Mouse (Mus musculus): ENCODE data around the gene Pex16. TPM values are rescaled to one million over a fixed set of nuclear protein-coding genes. Genes with fewer than 3 reads are reported as not detected.
"Not testable (repeated sequence)": the region's sequence is repeated elsewhere in the genome, so short reads cannot be mapped to it uniquely, and the experiment has no call there.

Gene Pex16
- polyA plus RNA-seq, 1 experiment from 2014 or later, result 29.5 TPM

DNA sequence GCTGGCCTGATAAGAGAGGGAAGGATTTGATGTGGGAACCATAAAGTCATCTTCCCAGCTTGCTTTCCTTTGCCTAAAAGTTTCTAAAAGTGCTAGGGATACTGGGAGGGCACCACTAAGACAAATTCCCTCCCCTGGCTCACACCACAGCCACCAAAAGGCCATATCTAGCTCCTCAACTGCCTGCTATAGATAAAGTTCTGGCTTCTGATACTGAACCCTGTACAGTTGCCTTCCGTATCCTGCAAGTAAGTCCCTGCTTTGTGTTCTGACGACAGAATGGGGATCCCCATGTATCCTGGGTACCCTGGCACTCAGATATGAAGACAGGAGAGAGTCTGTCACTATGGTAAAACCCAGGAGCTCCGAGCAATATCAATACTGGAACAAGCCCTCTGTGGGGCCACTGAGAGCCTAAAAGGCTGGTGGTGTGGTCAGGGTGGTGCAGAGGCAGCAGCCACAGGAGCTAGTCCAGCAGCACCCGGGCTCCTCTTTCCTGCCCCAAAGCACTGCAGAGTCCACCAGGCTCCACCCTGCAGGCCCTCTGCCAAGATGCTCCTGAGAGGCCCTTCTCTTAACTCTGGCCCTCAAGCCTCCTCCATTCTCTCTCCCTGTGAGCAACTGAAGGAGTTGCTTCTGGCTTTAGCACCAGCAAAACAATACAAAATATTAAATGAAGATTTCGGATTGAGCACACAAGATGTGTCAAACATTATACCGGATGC lies 15.9 kb downstream of the Pex16 start:
- H3K4me2 ChIP-seq, result 0 out of 2 replicates have a peak overlapping the region, but pooled peaks have one; percentile 88
- H3K4me1 ChIP-seq, result peaks cover 56% of the 10 kb centered on the region
- H3K4me3 ChIP-seq (replicated peaks), result no peak overlapping the region
- H3K9me3 ChIP-seq (replicated peaks), result no peaks in the 10 kb centered on the region
- no peaks in the 10 kb centered on the region for H3K27me3 ChIP-seq
- no peak overlapping the region for H3K9ac ChIP-seq
- no peak for ATAC-seq (replicated peaks; ENCODE audit: low FRiP score)
- H3K27ac ChIP-seq, result 0 out of 2 replicates have a peak overlapping the region, but pooled peaks have one; percentile 88
- peaks cover 21% of the 10 kb centered on the region for H3K36me3 ChIP-seq
- WGBS, result 73% methylated on average over 6 of the region's 6 CpGs

GRCm38 (mm10) chr2:92391116-92391515 lies 16.6 kb downstream of the Pex16 start:
- ATAC-seq (replicated peaks; ENCODE audit: low FRiP score), result no peak
- 82% methylated on average over 8 of the region's 8 CpGs for WGBS
- peaks cover 56% of the 10 kb centered on the region for H3K4me1 ChIP-seq
- H3K4me2 ChIP-seq, result peak overlapping the region; percentile 67
- peaks cover 14% of the 10 kb centered on the region for H3K36me3 ChIP-seq
- no peak overlapping the region; the same call in 1 of the 2 replicates for H3K4me3 ChIP-seq (replicated peaks)
- no peak overlapping the region for H3K9ac ChIP-seq
- no peaks in the 10 kb centered on the region for H3K27me3 ChIP-seq
- 0 out of 2 replicates have a peak overlapping the region, but pooled peaks have one; percentile 92 for H3K27ac ChIP-seq
- H3K9me3 ChIP-seq (replicated peaks), result no peaks in the 10 kb centered on the region

DNA sequence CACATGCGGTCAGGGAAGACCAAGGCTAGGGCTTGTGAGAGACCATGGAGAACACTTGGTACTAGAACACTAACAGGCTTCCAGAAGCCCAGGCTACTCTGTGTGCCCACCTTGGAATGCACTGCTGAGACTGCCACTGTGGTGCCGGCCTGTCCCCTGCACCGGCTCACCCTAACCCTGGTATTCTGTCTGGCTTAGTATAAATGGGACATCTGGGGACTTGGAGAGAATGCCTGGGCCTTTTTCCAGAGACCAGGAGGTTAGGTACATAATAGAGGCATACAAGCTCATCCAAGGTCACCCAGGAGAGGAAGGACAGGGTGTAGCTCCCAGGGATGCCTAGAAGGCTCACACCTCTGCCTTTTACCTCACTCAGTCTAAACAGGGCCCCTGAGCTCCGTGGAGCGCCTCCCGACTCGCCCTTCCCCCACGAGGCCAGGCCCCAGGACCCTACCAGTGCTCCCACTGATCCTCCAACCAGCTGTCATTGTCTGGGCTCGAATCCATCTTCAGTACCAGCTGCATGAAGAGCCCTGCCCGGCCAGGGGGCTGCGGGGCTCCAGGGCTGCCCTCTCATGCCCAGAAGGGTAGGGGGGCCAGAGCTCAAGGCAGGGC lies 17.3 kb downstream of the Pex16 start:
- peak overlapping the region; percentile 48 for H3K9ac ChIP-seq
- peaks cover 56% of the 10 kb centered on the region for H3K4me1 ChIP-seq
- H3K4me2 ChIP-seq, result peak overlapping the region; percentile 67
- no peaks in the 10 kb centered on the region for H3K27me3 ChIP-seq
- no peaks in the 10 kb centered on the region for H3K9me3 ChIP-seq (replicated peaks)
- WGBS, result 19% methylated on average over 11 of the region's 11 CpGs
- H3K4me3 ChIP-seq (replicated peaks), result peak overlapping the region; percentile 46
- H3K36me3 ChIP-seq, result peaks cover 7% of the 10 kb centered on the region
- peak; percentile 3; the same call in 1 of the 2 replicates for ATAC-seq (replicated peaks; ENCODE audit: low FRiP score)
- H3K27ac ChIP-seq, result peak overlapping the region; percentile 92

DNA sequence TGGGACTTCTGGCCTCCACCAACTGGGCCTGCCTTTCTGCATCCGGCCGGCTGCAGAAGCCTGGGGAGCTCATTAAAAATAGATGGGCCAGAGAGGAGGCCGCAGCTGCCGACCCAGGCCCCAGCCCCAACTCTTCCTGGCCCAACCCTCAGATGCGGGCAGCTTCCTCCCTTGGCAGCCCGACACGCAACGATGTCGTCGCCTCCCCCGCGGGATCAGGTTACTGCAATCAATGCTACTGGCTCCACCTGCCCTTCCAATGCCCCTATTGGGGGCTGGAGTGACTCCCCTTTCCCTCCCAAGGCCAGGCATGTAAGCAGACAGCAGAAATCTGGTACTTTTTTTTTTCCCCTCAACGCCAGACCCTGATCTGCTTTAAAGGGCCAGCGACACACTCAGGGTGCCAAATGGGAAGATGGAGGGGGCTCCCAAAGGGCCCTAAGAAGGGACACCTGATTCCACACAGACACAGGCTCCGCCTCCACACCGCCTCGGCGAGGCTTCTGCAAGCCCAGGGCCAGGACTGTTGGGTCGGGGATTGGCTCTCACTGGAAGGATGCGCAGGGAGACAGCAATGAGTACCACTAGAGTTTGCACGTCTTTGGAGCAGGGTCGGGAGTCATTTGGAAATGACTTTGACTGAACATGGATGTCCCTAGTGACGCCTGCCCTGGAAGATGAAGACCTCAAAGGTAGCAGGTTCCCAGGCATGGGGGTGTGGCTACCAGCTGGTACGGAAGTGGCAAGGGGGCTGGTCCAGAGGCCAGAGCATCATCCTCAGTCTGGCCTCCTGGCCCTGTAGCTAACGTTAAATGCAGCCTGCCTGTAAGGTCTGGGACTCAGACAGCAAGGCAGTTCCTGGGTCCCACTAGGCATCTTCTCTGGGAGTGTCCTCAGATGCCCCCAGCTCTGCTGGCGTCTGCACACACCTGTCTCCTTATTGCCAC lies 18.1 kb downstream of the Pex16 start:
- no peaks in the 10 kb centered on the region for H3K9me3 ChIP-seq (replicated peaks)
- peak overlapping the region; percentile 92 for H3K27ac ChIP-seq
- ATAC-seq (replicated peaks; ENCODE audit: low FRiP score), result peak; percentile 12; the same call in 1 of the 2 replicates
- 2% methylated on average over 26 of the region's 26 CpGs for WGBS
- peak overlapping the region; percentile 67 for H3K4me2 ChIP-seq
- peak overlapping the region; percentile 46 for H3K4me3 ChIP-seq (replicated peaks)
- H3K36me3 ChIP-seq, result no peaks in the 10 kb centered on the region
- H3K9ac ChIP-seq, result peak overlapping the region; percentile 48
- peaks cover 55% of the 10 kb centered on the region for H3K4me1 ChIP-seq
- no peaks in the 10 kb centered on the region for H3K27me3 ChIP-seq

DNA sequence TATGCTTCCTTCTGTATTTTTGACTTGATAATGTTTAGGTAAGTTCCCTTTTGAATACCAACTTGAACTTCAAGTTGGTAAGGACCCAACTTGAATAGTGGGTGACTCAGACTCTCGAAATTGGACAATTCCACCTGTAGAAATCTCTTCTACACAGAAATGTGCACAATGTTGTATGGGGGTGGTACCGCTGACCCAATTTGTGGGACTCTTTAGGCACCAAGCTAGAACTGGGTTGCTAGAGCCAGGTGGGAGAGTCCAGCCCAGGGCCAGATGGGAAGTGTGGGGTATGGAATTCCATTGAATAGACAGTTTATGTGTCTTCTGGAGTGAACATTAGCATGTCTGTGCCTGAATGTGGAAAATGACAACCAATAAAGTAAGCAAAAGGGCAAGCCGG lies 21.1 kb downstream of the Pex16 start:
- peaks cover 32% of the 10 kb centered on the region for H3K4me1 ChIP-seq
- H3K27me3 ChIP-seq, result peaks cover 3% of the 10 kb centered on the region
- ATAC-seq (replicated peaks; ENCODE audit: low FRiP score), result no peak
- no peaks in the 10 kb centered on the region for H3K9me3 ChIP-seq (replicated peaks)
- no peak overlapping the region for H3K4me2 ChIP-seq
- no peak overlapping the region for H3K4me3 ChIP-seq (replicated peaks)
- no peak overlapping the region for H3K27ac ChIP-seq
- no peak overlapping the region for H3K9ac ChIP-seq
- whole genome bisulfite sequencing, result 85% methylated on average over 3 of the region's 3 CpGs
- H3K36me3 ChIP-seq, result no peaks in the 10 kb centered on the region

DNA sequence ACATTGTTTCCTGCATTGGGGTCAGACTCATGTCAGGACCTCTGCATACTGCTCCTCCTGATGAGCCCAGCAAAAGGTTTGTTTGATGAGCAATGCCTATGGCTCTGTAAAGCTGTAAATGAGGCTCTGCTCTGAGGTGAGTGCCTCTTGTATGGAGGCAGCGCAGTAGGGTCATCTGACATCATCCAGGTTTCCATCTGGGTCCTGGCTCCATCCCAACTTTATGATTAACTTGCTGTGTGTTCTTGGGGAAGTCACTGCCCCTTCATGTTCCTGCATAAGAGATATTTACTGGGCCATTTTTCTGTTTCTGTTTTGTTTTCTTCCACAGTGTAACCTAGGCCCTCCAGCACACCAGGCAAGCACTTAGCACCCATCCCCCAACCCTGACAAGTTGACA lies 23.0 kb downstream of the Pex16 start:
- Histone ChIP-seq H3K9me3 (replicated peaks) (no peaks in the 10 kb centered on the region), H3K9ac (no peak overlapping the region), H3K36me3 (no peaks in the 10 kb centered on the region), H3K27ac (no peak overlapping the region), H3K4me2 (no peak overlapping the region), H3K4me3 (replicated peaks) (no peak overlapping the region), H3K4me1 (peaks cover 23% of the 10 kb centered on the region), H3K27me3 (peaks cover 8% of the 10 kb centered on the region)
- no peak for ATAC-seq (replicated peaks; ENCODE audit: low FRiP score)
- 67% methylated on average over 1 of the region's 1 CpGs for WGBS

- H3K27me3 ChIP-seq; H3K9me3 ChIP-seq (replicated peaks); H3K4me2 ChIP-seq; H3K4me3 ChIP-seq (replicated peaks); ATAC-seq (replicated peaks; ENCODE audit: low FRiP score); H3K27ac ChIP-seq; H3K9ac ChIP-seq: not testable (repeated sequence)
- Histone ChIP-seq H3K4me1 (peaks cover 11% of the 10 kb centered on the region), H3K36me3 (peaks cover 14% of the 10 kb centered on the region)
- 83% methylated on average over 3 of the region's 4 CpGs for WGBS
Observed at GRCm38 (mm10) chr2:92399877-92400276, 25.4 kb downstream of the Pex16 start.

GRCm38 (mm10) chr2:92400682-92401081 lies 26.2 kb downstream of the Pex16 start:
- Histone ChIP-seq H3K27ac (no peak overlapping the region), H3K9me3 (replicated peaks) (no peaks in the 10 kb centered on the region), H3K4me3 (replicated peaks) (peak overlapping the region; percentile 67), H3K4me2 (peak overlapping the region; percentile 85), H3K36me3 (peaks cover 22% of the 10 kb centered on the region), H3K4me1 (peaks cover 11% of the 10 kb centered on the region), H3K9ac (peak overlapping the region; percentile 64), H3K27me3 (peaks cover 8% of the 10 kb centered on the region)
- WGBS, result 2% methylated on average over 22 of the region's 22 CpGs
- no peak for ATAC-seq (replicated peaks; ENCODE audit: low FRiP score)

GRCm38 (mm10) chr2:92401091-92401561 lies 26.6 kb downstream of the Pex16 start, which contains the start of gene Mapk8ip1:
Gene Mapk8ip1, minus strand, starts transcription at chr2:92401263.
- under 1% methylated on average over 39 of the region's 59 CpGs for WGBS
- no peak within 1 kb of the TSS for H3K27ac ChIP-seq
- peak within 1 kb of the TSS; percentile 64 for H3K9ac ChIP-seq
- H3K36me3 ChIP-seq, result peaks cover 27% of the 10 kb centered on the region
- H3K4me2 ChIP-seq, result peak within 1 kb of the TSS; percentile 85
- peaks cover 11% of the 10 kb centered on the region for H3K4me1 ChIP-seq
- no peaks in the 10 kb centered on the region for H3K9me3 ChIP-seq (replicated peaks)
- H3K27me3 ChIP-seq, result peaks cover 8% of the 10 kb centered on the region
- H3K4me3 ChIP-seq (replicated peaks), result peak within 1 kb of the TSS; percentile 67
- ATAC-seq (replicated peaks; ENCODE audit: low FRiP score), result peak; percentile 84

DNA sequence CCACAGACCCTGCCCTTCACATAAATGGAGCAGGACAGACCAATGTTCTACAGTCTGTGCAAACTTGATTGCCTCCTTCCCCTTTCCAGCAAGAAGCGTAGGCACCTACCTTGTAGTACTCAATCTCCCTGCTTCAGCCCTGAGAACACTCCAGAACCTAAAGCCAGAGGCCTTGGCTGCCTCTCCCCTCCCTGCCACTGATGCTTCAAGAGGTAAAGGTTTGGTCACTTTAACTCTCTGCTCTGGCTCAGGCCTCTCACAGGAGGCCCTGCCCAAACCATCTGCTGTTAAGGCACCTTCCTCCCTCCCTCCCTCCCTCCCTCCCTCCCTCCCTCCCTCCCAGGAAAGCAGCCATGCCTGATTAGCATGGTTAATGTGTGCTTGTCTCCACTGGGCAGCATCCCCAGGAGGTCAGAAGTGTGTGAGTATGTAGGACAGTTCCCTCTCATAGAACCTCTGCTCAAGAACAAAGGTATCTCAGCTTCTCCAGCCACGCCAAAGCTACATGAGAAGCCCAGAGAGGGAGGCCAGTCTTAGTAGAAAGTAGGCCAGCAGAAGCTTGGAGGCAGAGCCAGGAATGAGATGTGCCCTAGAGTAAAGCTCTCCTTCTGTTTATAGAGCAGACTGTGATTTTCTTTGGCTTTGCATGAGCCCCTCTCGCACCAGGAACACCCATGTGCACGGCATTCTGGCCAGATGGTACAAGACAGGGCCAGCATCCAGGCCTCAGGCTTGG lies 28.3 kb downstream of the Pex16 start:
- Histone ChIP-seq H3K9me3 (replicated peaks) (no peaks in the 10 kb centered on the region), H3K27ac (no peak overlapping the region), H3K4me3 (replicated peaks) (no peak overlapping the region), H3K4me1 (peaks cover 11% of the 10 kb centered on the region), H3K4me2 (no peak overlapping the region), H3K27me3 (peaks cover 8% of the 10 kb centered on the region), H3K36me3 (peaks cover 42% of the 10 kb centered on the region), H3K9ac (no peak overlapping the region)
- WGBS, result 81% methylated on average over 4 of the region's 4 CpGs
- 0 out of 2 replicates have a peak, but pooled peaks have one; percentile 17 for ATAC-seq (replicated peaks; ENCODE audit: low FRiP score)

DNA sequence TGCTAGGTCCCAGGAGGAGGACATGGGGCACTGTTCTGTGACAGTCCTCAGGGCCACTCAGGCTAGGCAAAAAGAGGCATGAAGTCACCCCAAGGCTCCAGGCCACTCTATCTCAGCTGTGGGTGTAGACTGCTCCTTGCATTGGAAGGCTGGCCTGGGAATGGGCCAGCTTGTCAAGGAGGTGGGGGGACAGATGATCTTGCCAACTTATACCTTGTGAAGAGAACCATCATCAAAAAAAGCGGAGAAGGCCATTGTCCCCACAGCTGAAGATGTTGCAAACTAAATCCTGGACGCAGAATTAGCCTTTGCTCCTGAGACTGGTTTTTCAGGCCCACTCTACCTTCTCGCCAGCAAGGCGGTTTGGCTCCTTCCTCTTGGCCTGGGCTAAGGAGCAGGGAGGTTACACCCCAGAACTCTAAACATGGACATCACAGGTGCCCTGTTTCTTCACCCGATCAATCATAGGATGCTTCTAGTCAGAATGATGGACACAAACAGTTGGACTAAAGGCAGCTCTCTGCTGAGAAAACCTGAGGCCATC lies 29.4 kb downstream of the Pex16 start:
- peaks cover 11% of the 10 kb centered on the region for H3K4me1 ChIP-seq
- no peak overlapping the region for H3K4me2 ChIP-seq
- no peaks in the 10 kb centered on the region for H3K9me3 ChIP-seq (replicated peaks)
- no peak overlapping the region for H3K9ac ChIP-seq
- peaks cover 8% of the 10 kb centered on the region for H3K27me3 ChIP-seq
- no peak for ATAC-seq (replicated peaks; ENCODE audit: low FRiP score)
- WGBS, result 93% methylated on average over 5 of the region's 5 CpGs
- peaks cover 53% of the 10 kb centered on the region for H3K36me3 ChIP-seq
- H3K4me3 ChIP-seq (replicated peaks), result no peak overlapping the region
- no peak overlapping the region for H3K27ac ChIP-seq

Data from kidney, embryonic 15.5 days (tissue).